Mouse (Mus musculus): ENCODE data around the gene Tbc1d14.

Gene Tbc1d14

DNA sequence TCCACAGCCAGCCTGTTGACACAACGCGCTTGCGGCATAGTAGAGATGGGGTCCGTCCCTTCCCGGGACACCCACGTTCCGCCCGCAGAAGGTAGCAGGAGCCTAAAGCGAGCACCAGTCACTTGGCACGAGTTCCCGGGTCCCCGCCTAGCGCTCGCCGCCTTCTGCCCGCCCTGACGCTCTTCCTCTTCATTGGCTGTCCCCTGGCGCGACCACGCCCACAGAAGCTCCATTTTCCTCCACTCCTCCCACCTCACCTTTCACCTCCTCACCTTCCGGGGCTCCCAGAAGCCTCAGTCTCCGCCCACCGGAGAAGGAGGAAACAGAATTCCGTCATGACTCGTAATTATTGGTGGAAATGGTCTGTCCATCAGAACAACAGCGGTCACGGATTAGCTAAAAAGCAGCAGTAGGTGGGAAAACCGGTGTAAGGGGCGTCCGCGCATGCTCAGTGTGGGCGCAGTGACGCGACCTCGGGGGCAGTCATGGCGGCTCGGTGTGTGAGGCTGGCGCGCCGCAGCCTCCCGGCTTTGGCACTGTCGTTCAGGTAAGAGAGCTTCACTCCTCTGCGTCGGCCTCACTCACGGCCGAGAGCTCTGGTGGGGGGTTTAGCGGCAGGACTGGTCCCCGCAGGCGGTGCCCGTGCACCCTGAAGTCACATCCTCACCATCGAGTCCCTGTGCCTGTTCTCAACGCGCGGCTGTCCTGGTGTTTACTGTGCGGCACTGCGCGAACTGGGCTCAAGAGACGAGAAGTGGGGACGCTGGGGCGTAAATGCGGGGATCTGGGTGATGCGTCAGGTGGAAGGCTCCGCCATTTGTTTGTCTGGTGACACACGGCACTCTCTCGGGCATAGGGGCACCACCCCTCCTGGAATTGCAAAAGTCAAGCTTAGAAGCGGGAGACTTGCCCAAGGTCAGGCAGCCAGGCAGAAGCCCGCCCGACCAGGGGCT is 128.1 kb downstream of the Tbc1d14 start, which contains the start of gene Grpel1:
TSS of gene Grpel1 (plus strand) at position 290 of the 953 bp plus-strand sequence.
- in situ Hi-C loops (cut with MboI) = loop anchor here (5.0 kb wide), 1 partner anchor 277 kb away; no protein-coding TSS in a partner anchor

DNA sequence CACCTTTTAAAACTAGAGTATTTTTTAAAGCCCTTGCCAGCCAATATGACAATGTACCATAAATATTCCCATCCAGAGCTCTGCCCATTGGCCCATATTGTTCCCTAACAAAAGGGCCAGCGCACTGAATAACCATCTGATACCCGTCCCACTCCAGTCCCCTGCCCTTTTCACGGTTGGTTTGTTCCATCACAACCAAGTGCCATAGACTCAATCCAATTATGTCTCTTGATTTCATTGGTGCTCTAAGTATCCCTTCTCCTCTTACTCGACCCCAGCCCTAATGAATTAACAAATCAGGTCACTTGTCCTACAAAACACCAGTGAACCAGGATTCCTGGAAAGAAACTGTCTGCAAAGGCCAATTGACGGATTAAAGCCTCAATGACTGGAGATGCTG is 129.7 kb downstream of the Tbc1d14 start:
- in situ Hi-C loops (cut with MboI) = loop anchor here (5.0 kb wide), 1 partner anchor 279 kb away; no protein-coding TSS in a partner anchor

DNA sequence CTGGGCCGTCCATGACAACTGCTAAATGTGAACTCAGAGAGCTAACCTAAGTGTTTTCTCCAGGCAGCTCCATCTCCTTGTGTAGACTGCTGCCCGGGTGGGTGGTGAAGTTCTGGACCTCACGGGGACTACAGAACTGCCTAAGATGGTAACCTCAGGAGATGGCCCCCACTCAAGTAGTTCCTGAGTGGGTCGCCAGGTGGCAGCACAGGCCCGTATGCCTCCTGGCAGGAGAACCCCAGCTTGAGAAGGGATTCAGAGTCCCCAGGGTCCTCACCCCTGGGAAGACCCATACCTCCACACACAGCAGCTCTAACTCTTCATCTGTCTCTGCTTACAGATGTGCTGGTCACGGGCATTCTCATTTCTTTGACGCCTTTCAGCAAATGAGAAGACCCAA is 130.3 kb downstream of the Tbc1d14 start:
- in situ Hi-C loops (cut with MboI) = loop anchor here (5.0 kb wide), 1 partner anchor 279 kb away; no protein-coding TSS in a partner anchor

DNA sequence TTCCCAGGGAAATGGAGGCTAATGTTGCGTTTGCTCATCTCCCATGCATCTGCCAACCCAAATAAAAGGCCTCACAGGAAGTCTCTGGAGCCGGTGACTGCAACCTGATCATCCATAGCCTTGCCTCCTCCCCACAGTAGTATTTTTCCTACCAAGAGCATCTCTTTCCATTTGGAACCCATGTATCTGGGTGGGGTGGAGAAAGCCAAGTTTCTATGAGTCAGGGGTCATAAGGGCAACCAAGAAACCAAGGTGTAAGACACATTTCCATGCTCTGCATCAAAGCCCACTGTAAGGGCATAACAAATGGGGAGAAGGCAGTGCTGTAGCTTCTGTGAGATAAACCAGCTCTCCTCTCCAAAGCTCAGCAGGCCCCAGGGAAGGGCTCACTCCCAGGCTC is 131.8 kb downstream of the Tbc1d14 start:
- in situ Hi-C loops (cut with MboI) = loop anchor here (5.0 kb wide), 1 partner anchor 281 kb away; no protein-coding TSS in a partner anchor

DNA sequence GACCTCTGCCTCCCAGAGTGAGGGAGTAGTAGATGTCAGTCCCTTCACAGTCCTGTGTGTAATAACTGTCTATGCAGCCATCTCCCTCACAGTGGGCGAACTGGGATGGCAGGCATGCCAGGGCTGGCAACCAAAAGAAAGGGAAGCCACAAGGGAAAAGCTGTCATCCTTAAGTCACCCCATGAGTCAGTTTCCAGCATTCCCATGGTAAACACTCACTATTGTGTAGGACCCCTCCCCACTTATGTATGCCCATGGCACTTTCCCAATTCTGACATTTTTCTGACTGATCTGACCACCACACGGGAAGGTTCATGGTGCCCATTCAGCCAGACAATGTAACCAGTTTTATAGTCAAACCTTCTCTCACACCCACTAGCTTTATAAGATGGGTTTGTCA is 132.4 kb downstream of the Tbc1d14 start:
- in situ Hi-C loops (cut with MboI) = loop anchor here (5.0 kb wide), 1 partner anchor 282 kb away; no protein-coding TSS in a partner anchor

DNA sequence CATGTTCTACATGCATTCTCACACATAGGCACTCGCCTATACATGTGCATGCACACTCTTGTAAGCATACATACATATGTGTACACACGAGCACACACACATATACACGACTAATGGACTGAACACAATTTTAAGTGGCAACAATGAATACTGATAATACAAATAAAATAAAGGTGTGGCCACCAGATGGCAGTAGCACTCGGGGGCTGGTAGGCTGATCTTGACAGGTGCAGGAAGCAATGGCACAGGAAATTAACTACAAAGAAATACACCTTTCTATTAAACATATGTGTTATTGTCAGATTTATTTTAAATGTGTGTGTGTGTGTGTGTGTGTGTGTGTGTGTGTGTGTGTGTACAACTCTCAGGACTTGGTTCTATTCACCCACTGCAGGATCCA is 134.2 kb downstream of the Tbc1d14 start:
- in situ Hi-C loops (cut with MboI) = no loop called here

DNA sequence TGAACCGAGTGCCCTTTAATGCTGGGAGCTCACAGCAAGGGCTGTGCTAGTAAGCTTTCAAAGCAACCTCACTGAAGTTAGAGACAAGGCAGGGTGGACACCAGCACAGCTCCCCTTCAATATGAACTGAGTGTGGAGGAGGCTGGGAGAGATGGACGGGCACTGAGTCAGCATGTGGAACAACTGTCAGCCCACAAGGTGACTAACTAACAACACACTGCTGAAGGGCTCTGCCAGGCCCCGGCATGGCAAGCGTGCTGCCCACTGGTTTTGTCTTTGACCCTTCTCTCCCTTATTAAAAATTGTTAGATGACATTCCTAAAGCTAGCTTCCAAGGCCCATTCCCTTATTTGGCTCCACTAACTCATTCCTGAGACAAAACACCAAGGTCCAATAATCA is 135.4 kb downstream of the Tbc1d14 start:
- in situ Hi-C loops (cut with MboI) = no loop called here

DNA sequence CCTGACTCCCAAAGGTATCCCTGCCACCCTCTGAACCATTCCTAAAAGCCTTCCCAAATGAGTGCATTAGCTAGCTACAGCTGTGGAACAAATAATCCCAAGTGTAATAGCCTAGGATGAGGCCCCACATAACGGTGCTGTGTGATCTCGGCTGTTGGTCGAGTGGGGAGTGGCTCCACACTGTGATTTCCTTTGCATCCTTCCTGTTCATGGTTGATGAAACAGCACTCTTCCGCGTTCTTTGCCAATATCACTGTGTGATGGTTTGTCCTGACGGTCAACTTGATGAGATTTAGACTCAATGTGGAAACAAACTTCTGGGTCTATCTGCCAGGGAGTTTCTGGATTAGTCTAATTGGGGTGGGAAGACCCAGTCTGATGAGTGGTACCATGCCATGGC is 140.3 kb downstream of the Tbc1d14 start:
- in situ Hi-C loops (cut with MboI) = no loop called here

DNA sequence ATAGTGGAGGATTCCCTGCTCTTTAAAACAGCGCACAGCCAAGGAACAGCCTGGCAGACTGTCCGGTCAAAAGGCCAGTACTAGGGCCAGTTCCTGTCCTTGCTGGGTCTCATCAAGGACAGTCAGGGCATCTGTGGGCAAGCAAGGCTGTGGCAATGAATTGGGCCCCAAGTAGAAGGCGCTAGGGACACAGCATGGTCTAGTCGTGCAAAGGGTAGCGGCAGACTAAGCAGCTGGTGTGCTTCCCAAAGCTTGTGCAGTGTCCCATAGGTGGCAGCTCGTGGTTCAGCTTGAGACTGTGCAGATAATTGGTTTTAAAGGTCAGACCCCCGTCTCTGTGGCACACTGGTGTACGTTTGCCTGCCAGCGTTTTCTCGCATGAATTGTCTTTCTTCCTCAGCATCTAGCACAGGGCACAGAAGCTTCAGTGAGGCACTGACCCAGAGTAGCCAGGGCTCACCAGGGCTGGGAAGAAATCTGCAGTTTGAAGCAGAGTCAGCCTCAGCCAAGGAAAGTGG is 141.1 kb downstream of the Tbc1d14 start:
- in situ Hi-C loops (cut with MboI) = no loop called here

DNA sequence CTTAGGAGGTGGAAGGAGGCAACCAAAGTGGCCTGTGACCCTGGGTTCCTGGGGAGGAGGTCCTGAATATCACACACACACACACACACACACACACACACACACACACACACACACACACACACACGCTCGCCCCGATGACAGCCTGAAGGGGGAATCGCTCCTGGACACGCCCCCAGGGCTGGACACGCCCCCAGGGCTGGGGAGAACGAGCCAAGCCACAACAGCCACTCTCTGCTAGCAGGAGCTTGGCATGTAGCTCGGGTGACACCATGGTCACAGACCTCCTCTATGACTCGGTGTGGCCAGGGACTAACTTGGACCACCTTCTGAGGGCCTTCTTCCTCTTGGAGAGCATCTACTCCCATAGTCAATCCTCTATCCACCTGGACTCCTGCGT is 142.0 kb downstream of the Tbc1d14 start:
- in situ Hi-C loops (cut with MboI) = no loop called here

DNA sequence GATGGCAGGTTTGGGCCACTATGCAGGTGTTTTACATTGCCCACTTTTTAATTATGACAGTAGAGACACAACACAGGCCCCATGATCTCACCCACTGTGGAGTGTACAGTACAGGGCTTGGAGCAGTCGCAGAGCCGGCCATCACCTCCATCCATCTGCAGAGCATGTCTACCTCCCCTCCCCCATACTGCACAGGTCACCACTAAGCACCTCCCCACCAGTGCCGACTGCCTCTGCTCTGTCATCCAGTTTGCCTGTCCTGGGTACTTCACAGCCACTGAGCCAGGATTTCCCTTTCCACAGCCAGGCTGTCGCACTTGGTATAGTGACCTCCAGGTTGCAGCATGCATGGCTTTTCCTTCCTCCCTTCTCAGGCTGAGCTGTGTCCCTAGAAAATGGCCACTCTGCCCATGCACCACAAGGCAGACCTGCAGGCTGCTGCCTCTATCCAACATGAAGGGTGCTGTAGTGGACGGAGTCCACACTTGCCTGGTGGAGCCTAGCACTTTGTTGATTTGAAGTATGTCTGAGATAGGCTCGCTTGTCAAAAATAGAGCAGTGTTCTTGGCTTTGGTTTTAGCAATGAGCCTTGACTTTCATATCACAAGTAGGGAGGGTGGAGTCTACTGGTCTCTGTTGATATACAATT is 143.2 kb downstream of the Tbc1d14 start:
- in situ Hi-C loops (cut with MboI) = no loop called here

DNA sequence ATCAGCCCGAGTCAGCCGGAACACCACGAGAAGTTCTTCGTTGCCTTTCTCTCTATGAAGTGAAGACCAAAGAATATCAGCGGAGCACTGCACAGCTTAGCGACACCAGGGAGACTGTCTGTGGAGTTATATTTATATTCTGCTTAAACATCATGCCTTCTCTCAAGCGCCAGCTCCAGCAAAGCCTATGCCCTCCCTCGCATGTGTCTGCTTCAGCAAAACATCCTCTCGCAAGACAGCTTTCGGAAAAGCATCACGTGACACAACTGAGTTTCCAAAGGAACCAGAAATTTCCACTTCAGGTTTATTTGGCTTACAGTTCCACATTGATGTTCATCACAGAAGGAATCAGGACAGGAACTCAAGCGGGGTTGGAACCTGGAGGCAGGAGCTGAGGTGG is 145.2 kb downstream of the Tbc1d14 start:
- in situ Hi-C loops (cut with MboI) = no loop called here

DNA sequence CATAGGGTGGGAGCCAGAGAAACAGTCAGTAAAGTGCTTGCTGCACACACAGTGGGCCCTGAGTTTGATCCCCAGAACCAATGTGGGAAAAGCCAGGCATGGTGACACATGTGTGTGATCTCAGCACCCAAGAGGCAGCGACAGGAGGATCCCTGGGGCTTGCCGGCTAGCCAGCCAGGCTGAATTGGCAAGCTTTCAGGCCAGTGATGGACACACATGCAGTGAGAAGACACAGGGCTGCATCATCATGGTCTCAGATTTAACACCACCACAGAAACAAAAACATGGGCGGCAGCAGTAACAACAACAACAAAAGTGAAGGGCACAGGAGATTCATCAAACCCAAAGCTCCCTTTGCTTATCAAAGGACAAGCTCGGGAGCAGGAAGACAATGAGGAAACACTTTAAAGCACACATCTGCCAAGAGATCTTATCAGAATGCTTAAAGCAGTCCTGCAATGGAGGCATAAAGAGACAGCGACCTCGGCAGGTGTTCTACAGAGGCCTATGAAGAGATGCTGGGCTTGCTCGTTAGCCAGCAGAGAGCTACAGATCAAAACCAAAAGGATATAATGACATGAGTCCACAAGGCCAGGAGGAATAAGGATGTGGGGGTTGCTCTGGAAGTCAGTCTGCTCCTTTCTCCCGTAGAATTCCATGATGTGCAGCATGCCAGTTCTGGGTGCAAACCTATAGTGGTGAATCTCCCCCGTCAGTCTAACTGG is 146.7 kb downstream of the Tbc1d14 start:
- in situ Hi-C loops (cut with MboI) = no loop called here

DNA sequence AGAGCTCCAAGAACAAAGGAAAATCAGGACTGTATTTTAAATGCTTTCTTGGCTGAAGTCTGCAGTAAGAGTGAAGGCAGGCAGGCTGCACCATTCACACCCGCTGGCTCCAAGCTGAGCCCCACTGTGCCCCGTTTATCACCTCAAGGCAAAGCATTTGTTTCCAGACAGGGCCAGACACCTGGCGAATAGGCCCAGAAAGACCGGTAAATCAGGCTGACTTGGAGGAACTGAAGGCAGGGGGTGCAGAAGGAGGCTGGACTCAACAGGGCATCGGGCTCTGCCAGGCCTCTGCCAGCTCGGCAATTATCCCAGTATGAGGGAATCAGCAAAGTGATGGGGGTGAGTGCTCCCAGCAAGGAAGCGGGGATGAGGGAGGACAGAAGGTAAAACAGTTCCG is 148.0 kb downstream of the Tbc1d14 start:
- in situ Hi-C loops (cut with MboI) = no loop called here

DNA sequence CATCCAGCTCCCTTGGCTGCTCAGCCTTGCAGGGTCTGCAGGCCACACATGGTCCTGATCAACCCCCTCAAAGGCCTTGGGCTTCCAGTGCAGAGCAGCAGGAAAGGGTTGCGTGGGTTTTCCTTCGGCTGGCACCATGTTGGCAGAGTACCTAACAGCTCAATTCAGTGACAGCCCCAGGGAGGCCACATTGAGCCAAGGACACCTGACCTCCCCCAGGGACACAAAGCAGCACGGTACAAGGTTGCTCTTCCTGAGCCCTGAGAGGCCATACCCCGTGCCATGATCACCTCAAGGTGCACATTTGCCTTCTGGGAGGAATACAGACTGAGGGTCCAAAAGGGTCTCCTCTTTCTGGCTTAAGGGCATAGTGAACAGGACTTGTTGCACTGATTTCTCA is 148.5 kb downstream of the Tbc1d14 start:
- in situ Hi-C loops (cut with MboI) = no loop called here

DNA sequence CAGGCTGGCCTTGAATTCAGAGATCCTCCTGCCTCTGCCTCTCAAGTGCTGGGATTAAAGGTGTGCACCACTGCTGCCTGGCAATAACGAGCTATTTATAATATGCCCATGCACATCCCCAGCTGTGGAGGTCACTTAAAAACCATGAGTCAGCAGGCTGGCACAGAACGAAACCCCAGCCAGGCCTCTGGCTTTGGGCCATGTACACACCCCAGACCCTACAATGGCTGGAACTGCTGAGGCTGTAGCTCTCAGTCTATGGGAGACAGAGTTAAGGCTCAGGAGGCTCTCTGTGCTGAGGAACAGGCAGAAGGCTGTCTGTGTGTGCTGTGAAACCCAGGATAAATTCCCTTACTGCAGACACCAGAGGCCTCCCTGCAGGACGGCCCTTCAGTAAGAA is 152.3 kb downstream of the Tbc1d14 start:
- in situ Hi-C loops (cut with MboI) = no loop called here

Measured in mature B cell (primary cell).